Comparison of ENCODE assay signal across 13 mouse cellular contexts in genomic region chr1:73270787-73271391, GRCm38 (mm10).
DNase-seq lines count a peak whose midpoint lies in the region; ATAC-seq lines count a peak whose summit lies in the region.
"Had no signal": no experiment of that assay in that cellular context is flagged by ENCODE, and none has a peak within 500 bp of the region (broad histone marks: within the 10 kb centered on the region; RNA-seq: fewer than 3 reads in every experiment).

No protein-coding gene starts in this region.

- H3K9ac ChIP-seq in neural tube, embryonic 15.5 days (replicated peaks): no peak overlapping the region
- H3K9ac ChIP-seq in embryonic facial prominence, embryonic 11.5 days (replicated peaks; ENCODE audit: low read length): no peak overlapping the region
- no peak overlapping the region for H3K9ac ChIP-seq in hindbrain, embryonic 14.5 days
- no peak overlapping the region for H3K9ac ChIP-seq in neural tube, embryonic 13.5 days
- H3K9ac ChIP-seq: intestine, embryonic 15.5 days had no signal

- H3K27me3 ChIP-seq in neural tube, embryonic 15.5 days (replicated peaks): no peaks in the 10 kb centered on the region
- no peaks in the 10 kb centered on the region for H3K27me3 ChIP-seq in embryonic facial prominence, embryonic 11.5 days (ENCODE audit: control insufficient read depth, insufficient read depth, low read length)
- no peaks in the 10 kb centered on the region for H3K27me3 ChIP-seq in hindbrain, embryonic 14.5 days (ENCODE audit: control insufficient read depth, insufficient read depth, low read length)
- H3K27me3 ChIP-seq in neural tube, embryonic 13.5 days: no peaks in the 10 kb centered on the region
- H3K27me3 ChIP-seq: intestine, embryonic 15.5 days had no signal

- no peaks in the 10 kb centered on the region for H3K9me3 ChIP-seq in neural tube, embryonic 15.5 days (replicated peaks)
- no peaks in the 10 kb centered on the region for H3K9me3 ChIP-seq in embryonic facial prominence, embryonic 11.5 days (replicated peaks; ENCODE audit: control insufficient read depth, low read length)
- H3K9me3 ChIP-seq in hindbrain, embryonic 14.5 days (ENCODE audit: control insufficient read depth, low read length): no peaks in the 10 kb centered on the region
- H3K9me3 ChIP-seq in neural tube, embryonic 13.5 days: no peaks in the 10 kb centered on the region
- H3K9me3 ChIP-seq: intestine, embryonic 15.5 days had no signal

- no peak overlapping the region for H3K4me2 ChIP-seq in neural tube, embryonic 15.5 days
- H3K4me2 ChIP-seq in embryonic facial prominence, embryonic 11.5 days (ENCODE audit: low read depth, low read length): no peak overlapping the region
- no peak overlapping the region for H3K4me2 ChIP-seq in hindbrain, embryonic 14.5 days (replicated peaks)
- no peak overlapping the region for H3K4me2 ChIP-seq in neural tube, embryonic 13.5 days
- H3K4me2 ChIP-seq: intestine, embryonic 15.5 days had no signal

- H3K4me1 ChIP-seq in neural tube, embryonic 15.5 days: peaks cover 5% of the 10 kb centered on the region; the same call in 1 of the 2 replicates
- no peaks in the 10 kb centered on the region for H3K4me1 ChIP-seq in embryonic facial prominence, embryonic 11.5 days (ENCODE audit: control insufficient read depth, insufficient read depth, low read length)
- H3K4me1 ChIP-seq in hindbrain, embryonic 14.5 days (replicated peaks; ENCODE audit: control insufficient read depth, insufficient read depth, low read length): no peaks in the 10 kb centered on the region
- peaks cover 7% of the 10 kb centered on the region for H3K4me1 ChIP-seq in neural tube, embryonic 13.5 days (replicated peaks)
- H3K4me1 ChIP-seq: intestine, embryonic 15.5 days had no signal

- peak; percentile 45 for DNase-seq in neural tube, embryonic 10.5 days (ENCODE audit: extremely low spot score, low spot score)
- peak; percentile 45 for DNase-seq in embryonic facial prominence, embryonic 11.5 days (ENCODE audit: low spot score)
- DNase-seq in hindbrain, embryonic 14.5 days (ENCODE audit: low spot score): no peak
- DNase-seq in left cerebral cortex, adult 9 months (ENCODE audit: low spot score in 2 of 2): no peak
- DNase-seq: right cerebral cortex, postnatal 25 days; thymus, adult 18-20 months had no signal

- WGBS in neural tube, embryonic 15.5 days: 18% methylated on average over 6 of the region's 6 CpGs
- WGBS in embryonic facial prominence, embryonic 11.5 days: 45% methylated on average over 6 of the region's 6 CpGs
- 20% methylated on average over 6 of the region's 6 CpGs for WGBS in hindbrain, embryonic 14.5 days
- WGBS in neural tube, embryonic 13.5 days: 20% methylated on average over 6 of the region's 6 CpGs

- no peak for ATAC-seq in neural tube, embryonic 15.5 days (ENCODE audit: low FRiP score)
- ATAC-seq in embryonic facial prominence, embryonic 11.5 days (replicated peaks; ENCODE audit: insufficient number of reproducible peaks, low FRiP score, low TSS enrichment, low read depth): peak; percentile 79
- peak; percentile 43; the same call in 1 of the 2 replicates for ATAC-seq in hindbrain, embryonic 14.5 days (ENCODE audit: low FRiP score)
- no peak for ATAC-seq in neural tube, embryonic 13.5 days (ENCODE audit: low read depth)
- ATAC-seq in megakaryocyte progenitor cell, adult 5-6 weeks (replicated peaks; ENCODE audit: poor library complexity): no peak
- ATAC-seq in cerebellum, adult (ENCODE audit: insufficient number of reproducible peaks, low FRiP score, low TSS enrichment): no peak
- ATAC-seq: activated CD4-positive, CD25-positive, alpha-beta regulatory T cell, adult 4 months; intestine, embryonic 15.5 days had no signal

- H3K36me3 ChIP-seq in neural tube, embryonic 15.5 days: no peaks in the 10 kb centered on the region
- H3K36me3 ChIP-seq in embryonic facial prominence, embryonic 11.5 days (replicated peaks; ENCODE audit: control insufficient read depth, insufficient read depth, low read depth, low read length): no peaks in the 10 kb centered on the region
- no peaks in the 10 kb centered on the region for H3K36me3 ChIP-seq in hindbrain, embryonic 14.5 days (replicated peaks; ENCODE audit: control insufficient read depth, insufficient read depth)
- H3K36me3 ChIP-seq in neural tube, embryonic 13.5 days: no peaks in the 10 kb centered on the region
- H3K36me3 ChIP-seq: intestine, embryonic 15.5 days had no signal

- H3K4me3 ChIP-seq in neural tube, embryonic 15.5 days (replicated peaks): no peak overlapping the region
- no peak overlapping the region for H3K4me3 ChIP-seq in embryonic facial prominence, embryonic 11.5 days (ENCODE audit: low read depth, low read length)
- H3K4me3 ChIP-seq in hindbrain, embryonic 14.5 days (replicated peaks; ENCODE audit: low read length): no peak overlapping the region
- H3K4me3 ChIP-seq in neural tube, embryonic 13.5 days: no peak overlapping the region
- H3K4me3 ChIP-seq: erythroblast, embryonic 14.5 days; intestine, embryonic 15.5 days had no signal

- H3K27ac ChIP-seq in neural tube, embryonic 15.5 days (replicated peaks): no peak overlapping the region
- no peak overlapping the region for H3K27ac ChIP-seq in embryonic facial prominence, embryonic 11.5 days (replicated peaks; ENCODE audit: low read depth, low read length)
- H3K27ac ChIP-seq in hindbrain, embryonic 14.5 days: no peak overlapping the region
- H3K27ac ChIP-seq in neural tube, embryonic 13.5 days (replicated peaks): 0 out of 2 replicates have a peak overlapping the region, but pooled peaks have one; percentile 33
- H3K27ac ChIP-seq: intestine, embryonic 15.5 days had no signal

Comparison
In these comparisons a context has a peak if more than half of its experiments do, and no peak if none do; other contexts are left out.
1. DNase-seq: peak in neural tube, embryonic 10.5 days (single experiment) and embryonic facial prominence, embryonic 11.5 days (single experiment); none in hindbrain, embryonic 14.5 days (single experiment) and left cerebral cortex, adult 9 months (0 of 2).
2. ATAC-seq: peak in embryonic facial prominence, embryonic 11.5 days (single experiment) and hindbrain, embryonic 14.5 days (single experiment); none in neural tube, embryonic 15.5 days (single experiment), neural tube, embryonic 13.5 days (single experiment), megakaryocyte progenitor cell, adult 5-6 weeks (single experiment) and cerebellum, adult (single experiment).